21 mouse cellular contexts compared by ENCODE assay signal in genomic region chr5:134304639-134305038, GRCm38 (mm10). TPM values are rescaled to one million over a fixed set of nuclear protein-coding genes. Genes with fewer than 3 reads are reported as not detected.
DNase-seq lines count a peak whose midpoint lies in the region; ATAC-seq and TF ChIP-seq lines count a peak whose summit lies in the region.
"Had no signal": no experiment of that assay in that cellular context is flagged by ENCODE, and none has a peak within 500 bp of the region (broad histone marks: within the 10 kb centered on the region; RNA-seq: fewer than 3 reads in every experiment).

No protein-coding gene starts in this region.

- peaks cover 92% of the 10 kb centered on the region for H3K36me3 ChIP-seq in embryonic facial prominence, embryonic 13.5 days

- peaks cover 2% of the 10 kb centered on the region; the same call in 1 of the 2 replicates for H3K9me3 ChIP-seq in embryonic facial prominence, embryonic 13.5 days

- ATAC-seq in frontal cortex, adult (ENCODE audit: low TSS enrichment) = peak; percentile 25; the same call in 1 of the 2 replicates
- no peak for ATAC-seq in embryonic facial prominence, embryonic 13.5 days (ENCODE audit: insufficient number of reproducible peaks, insufficient read depth, low FRiP score, low TSS enrichment, low read depth)
- ATAC-seq in CD4-positive, CD25-positive, alpha-beta regulatory T cell, adult 4 months = no peak
- ATAC-seq: forebrain, embryonic 16.5 days; hindbrain, postnatal 0 days had no signal

- no peak for DNase-seq in frontal cortex, adult 2 months (ENCODE audit: extremely low spot score in 1 of 2, low spot score in 1 of 2)
- no peak for DNase-seq in left cerebral cortex, adult 2 months (ENCODE audit: extremely low spot score in 1 of 2, low spot score in 2 of 2)
- no peak for DNase-seq in left cerebral cortex, postnatal 14 days (ENCODE audit: low spot score in 2 of 2)
- peak; percentile 64 for DNase-seq in skeletal muscle tissue, adult 2 months (ENCODE audit: low read depth, low spot score)
- DNase-seq in frontal cortex, postnatal 25 days (ENCODE audit: low spot score in 2 of 2) = no peak
- DNase-seq: adrenal gland, adult 2 months; B cell, adult 2 months; cerebellum, adult 9-11 months; kidney, adult 18-20 months; kidney, postnatal 10 days; lung, embryonic 14.5 days; right cerebral cortex, postnatal 4 days; thymus, postnatal 25 days had no signal

- peaks cover 16% of the 10 kb centered on the region for H3K4me1 ChIP-seq in embryonic facial prominence, embryonic 13.5 days
- H3K4me1 ChIP-seq: midbrain, embryonic 10.5 days had no signal

- no peak for TF ChIP-seq CTCF in left cerebral cortex, adult 2 months (IDR thresholded peaks at IDR 0.05)

- no peaks in the 10 kb centered on the region for H3K27me3 ChIP-seq in embryonic facial prominence, embryonic 13.5 days

- 0 out of 2 replicates have a peak overlapping the region, but pooled peaks have one; percentile 28 for H3K9ac ChIP-seq in embryonic facial prominence, embryonic 13.5 days
- H3K9ac ChIP-seq: lung, embryonic 14.5 days had no signal

- intact Hi-C loops in left cerebral cortex, adult 2 months (cut with DNase I) = no loop called here
- intact Hi-C loops in left cerebral cortex, postnatal 14 days (cut with DNase I) = no loop called here

- 41% methylated on average over 6 of the region's 6 CpGs for WGBS in embryonic facial prominence, embryonic 13.5 days

- no peak overlapping the region for H3K4me3 ChIP-seq in left cerebral cortex, adult 2 months
- no peak overlapping the region for H3K4me3 ChIP-seq in embryonic facial prominence, embryonic 13.5 days
- H3K4me3 ChIP-seq: midbrain, embryonic 10.5 days had no signal

- H3K27ac ChIP-seq in left cerebral cortex, adult 2 months = peak overlapping the region; percentile 45
- H3K27ac ChIP-seq in embryonic facial prominence, embryonic 13.5 days = peak overlapping the region; percentile 18; the same call in 1 of the 2 replicates
- H3K27ac ChIP-seq: hindbrain, postnatal 0 days; macrophage; midbrain, embryonic 10.5 days had no signal

- H3K4me2 ChIP-seq in embryonic facial prominence, embryonic 13.5 days = peak overlapping the region; percentile 11; the same call in 1 of the 2 replicates
- H3K4me2 ChIP-seq: liver, embryonic 11.5 days; lung, embryonic 14.5 days had no signal

RNA-seq across cellular contexts. Expression of gene Gtf2i, which starts 9.9 kb away (rescaled TPM):
- 168 and 188 TPM in 2 replicates for polyA plus RNA-seq in frontal cortex, adult 2 months (2012; rRNA removed)
- 100 to 1,000 TPM; 219 to 221 TPM for total RNA-seq in left cerebral cortex, adult 2 months (2021)
- 100 to 1,000 TPM; 205 to 240 TPM for total RNA-seq in left cerebral cortex, postnatal 14 days (2021)
- polyA plus RNA-seq in embryonic facial prominence, embryonic 13.5 days (2015; fragmentation: Nextera tagmentation; extraction: Ambion mirVana) = 225 and 236 TPM in 2 replicates
- 100 to 1,000 TPM in 1 of 2 experiments, 10 to 100 TPM in 1; 96.3 to 125 TPM for polyA plus RNA-seq in CD4-positive, CD25-positive, alpha-beta regulatory T cell, adult 4 months (2017; shearing (Covaris generic))
